Mouse (Mus musculus): ENCODE measurements around the gene Fsip1. TPM values are rescaled to one million over a fixed set of nuclear protein-coding genes. Genes with fewer than 3 reads are reported as not detected.

Fsip1 gene
- polyA plus RNA-seq, 1 experiment from 2014 or later: 4.5 TPM

DNA sequence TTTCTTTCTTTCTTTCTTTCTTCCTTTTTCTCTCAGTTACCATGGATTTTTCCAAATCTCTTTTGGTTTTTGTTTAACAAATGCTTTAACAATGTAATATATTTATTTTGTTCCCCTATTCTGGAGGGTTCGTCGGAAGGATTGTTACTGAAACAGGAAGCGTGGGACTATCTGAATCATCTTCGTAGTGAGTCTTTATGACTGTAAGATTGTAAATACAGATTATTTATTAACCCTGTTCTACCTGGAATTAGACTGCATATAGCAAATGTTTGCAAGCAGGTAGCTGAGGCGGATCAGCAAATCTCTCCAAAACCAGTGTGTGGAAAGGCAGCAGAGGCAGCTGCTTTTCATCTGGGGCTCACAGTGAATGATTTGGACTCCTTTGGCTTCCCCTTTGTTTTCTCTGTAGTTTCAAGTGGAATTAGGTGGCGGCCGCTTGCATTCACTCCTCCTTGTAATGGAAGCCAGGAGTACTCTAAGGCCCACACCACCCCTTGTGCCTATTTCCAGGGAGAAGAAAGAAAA is 130.8 kb downstream of the Fsip1 start:
- Histone ChIP-seq H3K27ac (ENCODE audit: low read length) (no peak overlapping the region), H3K4me3 (replicated peaks; ENCODE audit: low read length) (no peak overlapping the region), H3K36me3 (ENCODE audit: control insufficient read depth, insufficient read depth) (no peaks in the 10 kb centered on the region; the same call in 1 of the 2 replicates), H3K9ac (replicated peaks; ENCODE audit: low read depth, low read length) (no peak overlapping the region), H3K4me2 (ENCODE audit: low read length) (no peak overlapping the region), H3K27me3 (replicated peaks; ENCODE audit: control insufficient read depth, insufficient read depth, low read length) (no peaks in the 10 kb centered on the region; the same call in 1 of the 2 replicates), H3K4me1 (replicated peaks; ENCODE audit: control insufficient read depth, insufficient read depth, low read length) (no peaks in the 10 kb centered on the region), H3K9me3 (ENCODE audit: control insufficient read depth, low read length) (no peaks in the 10 kb centered on the region)
- 44% methylated on average over 7 of the region's 7 CpGs for WGBS
- ATAC-seq: no peak

DNA sequence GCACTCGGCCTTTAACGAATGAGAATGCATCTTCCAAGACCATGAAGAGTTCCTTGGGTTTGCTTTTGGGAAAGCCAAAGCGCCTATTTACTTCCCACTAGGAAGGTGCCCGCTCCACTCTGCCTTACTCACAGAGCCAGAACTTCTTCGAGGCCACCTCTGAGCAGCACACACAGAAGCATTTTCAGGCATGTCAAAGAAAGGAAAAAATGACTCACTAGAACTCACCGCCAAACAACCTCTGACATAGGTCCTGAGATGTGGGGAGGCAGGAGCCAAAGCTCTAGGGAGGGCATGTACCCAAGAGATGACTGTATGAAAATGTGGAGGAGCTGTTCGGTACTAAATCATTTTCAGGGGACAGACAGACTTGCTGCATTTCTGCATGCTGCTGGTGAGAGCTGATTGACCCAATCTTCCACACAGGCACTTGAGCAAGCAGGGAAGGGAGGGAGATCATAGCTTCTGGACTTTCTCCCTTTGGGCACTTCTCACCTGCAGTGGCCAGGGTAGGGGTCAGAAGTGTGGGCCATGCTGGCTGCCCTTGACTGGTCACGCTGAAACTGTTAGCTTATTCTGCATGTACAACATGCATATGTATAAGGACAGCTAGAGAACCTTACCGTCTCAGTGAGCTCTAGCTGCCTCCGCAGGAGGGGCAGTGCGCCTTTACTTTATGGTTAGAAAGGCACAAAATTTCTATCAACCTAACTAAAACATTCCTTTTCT is 131.4 kb downstream of the Fsip1 start:
- Histone ChIP-seq H3K36me3 (ENCODE audit: control insufficient read depth, insufficient read depth) (no peaks in the 10 kb centered on the region; the same call in 1 of the 2 replicates), H3K9me3 (ENCODE audit: control insufficient read depth, low read length) (no peaks in the 10 kb centered on the region), H3K27ac (ENCODE audit: low read length) (no peak overlapping the region), H3K4me3 (replicated peaks; ENCODE audit: low read length) (no peak overlapping the region), H3K4me1 (replicated peaks; ENCODE audit: control insufficient read depth, insufficient read depth, low read length) (no peaks in the 10 kb centered on the region), H3K4me2 (ENCODE audit: low read length) (no peak overlapping the region), H3K9ac (replicated peaks; ENCODE audit: low read depth, low read length) (no peak overlapping the region), H3K27me3 (replicated peaks; ENCODE audit: control insufficient read depth, insufficient read depth, low read length) (no peaks in the 10 kb centered on the region; the same call in 1 of the 2 replicates)
- WGBS: 71% methylated on average over 11 of the region's 11 CpGs
- ATAC-seq: no peak

DNA sequence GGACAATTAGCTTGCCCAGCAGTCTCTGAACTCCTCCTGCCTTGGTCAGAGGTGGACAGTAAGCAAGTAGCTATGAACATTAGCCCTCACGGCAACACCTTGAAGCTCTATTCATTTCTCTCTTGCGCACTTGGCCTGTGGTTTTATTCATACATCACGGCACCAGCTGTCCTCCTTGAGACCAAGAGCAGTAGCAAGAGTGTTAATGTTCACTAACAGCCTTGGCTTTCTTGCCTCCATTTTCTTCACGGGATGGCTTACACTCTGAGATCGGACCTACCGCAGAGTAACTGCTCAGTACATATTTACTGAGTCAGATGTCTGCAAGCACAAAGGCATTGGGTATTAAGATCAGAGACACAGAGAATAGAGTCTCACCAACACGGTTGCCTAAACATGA is 132.3 kb downstream of the Fsip1 start:
- no peaks in the 10 kb centered on the region; the same call in 1 of the 2 replicates for H3K36me3 ChIP-seq (ENCODE audit: control insufficient read depth, insufficient read depth)
- 87% methylated on average over 7 of the region's 7 CpGs for WGBS

GRCm38 (mm10) chr2:118123743-118124142 is 133.0 kb downstream of the Fsip1 start:
- no peak for ATAC-seq
- Histone ChIP-seq H3K27me3 (replicated peaks; ENCODE audit: control insufficient read depth, insufficient read depth, low read length) (no peaks in the 10 kb centered on the region; the same call in 1 of the 2 replicates), H3K4me1 (replicated peaks; ENCODE audit: control insufficient read depth, insufficient read depth, low read length) (no peaks in the 10 kb centered on the region), H3K4me2 (ENCODE audit: low read length) (no peak overlapping the region), H3K27ac (ENCODE audit: low read length) (no peak overlapping the region), H3K9ac (replicated peaks; ENCODE audit: low read depth, low read length) (no peak overlapping the region), H3K4me3 (replicated peaks; ENCODE audit: low read length) (no peak overlapping the region), H3K9me3 (ENCODE audit: control insufficient read depth, low read length) (no peaks in the 10 kb centered on the region), H3K36me3 (ENCODE audit: control insufficient read depth, insufficient read depth) (no peaks in the 10 kb centered on the region; the same call in 1 of the 2 replicates)
- WGBS: 93% methylated on average over 9 of the region's 9 CpGs

More for the DNA sequence above, 132.3 kb downstream of the Fsip1 start:
- Histone ChIP-seq H3K4me1 (replicated peaks; ENCODE audit: control insufficient read depth, insufficient read depth, low read length) (no peaks in the 10 kb centered on the region), H3K9me3 (ENCODE audit: control insufficient read depth, low read length) (no peaks in the 10 kb centered on the region), H3K27me3 (replicated peaks; ENCODE audit: control insufficient read depth, insufficient read depth, low read length) (no peaks in the 10 kb centered on the region; the same call in 1 of the 2 replicates), H3K27ac (ENCODE audit: low read length) (no peak overlapping the region), H3K4me2 (ENCODE audit: low read length) (no peak overlapping the region), H3K9ac (replicated peaks; ENCODE audit: low read depth, low read length) (no peak overlapping the region), H3K4me3 (replicated peaks; ENCODE audit: low read length) (no peak overlapping the region)
- ATAC-seq: no peak

- ATAC-seq: no peak
- H3K36me3 ChIP-seq (ENCODE audit: control insufficient read depth, insufficient read depth): no peaks in the 10 kb centered on the region; the same call in 1 of the 2 replicates
These were observed 134.5 kb downstream of the Fsip1 start for GRCm38 (mm10) chr2:118122291-118122690.

GRCm38 (mm10) chr2:118120751-118121150 is 136.0 kb downstream of the Fsip1 start:
- Histone ChIP-seq H3K9me3 (ENCODE audit: control insufficient read depth, low read length) (no peaks in the 10 kb centered on the region), H3K4me3 (replicated peaks; ENCODE audit: low read length) (no peak overlapping the region), H3K36me3 (ENCODE audit: control insufficient read depth, insufficient read depth) (no peaks in the 10 kb centered on the region; the same call in 1 of the 2 replicates), H3K4me2 (ENCODE audit: low read length) (no peak overlapping the region), H3K4me1 (replicated peaks; ENCODE audit: control insufficient read depth, insufficient read depth, low read length) (no peaks in the 10 kb centered on the region), H3K27me3 (replicated peaks; ENCODE audit: control insufficient read depth, insufficient read depth, low read length) (no peaks in the 10 kb centered on the region), H3K27ac (ENCODE audit: low read length) (no peak overlapping the region), H3K9ac (replicated peaks; ENCODE audit: low read depth, low read length) (no peak overlapping the region)
- ATAC-seq: no peak
- 96% methylated on average over 7 of the region's 7 CpGs for WGBS

More at GRCm38 (mm10) chr2:118122291-118122690, 134.5 kb downstream of the Fsip1 start:
- Histone ChIP-seq H3K27ac (ENCODE audit: low read length) (no peak overlapping the region), H3K4me3 (replicated peaks; ENCODE audit: low read length) (no peak overlapping the region), H3K4me1 (replicated peaks; ENCODE audit: control insufficient read depth, insufficient read depth, low read length) (no peaks in the 10 kb centered on the region), H3K4me2 (ENCODE audit: low read length) (no peak overlapping the region), H3K27me3 (replicated peaks; ENCODE audit: control insufficient read depth, insufficient read depth, low read length) (no peaks in the 10 kb centered on the region), H3K9me3 (ENCODE audit: control insufficient read depth, low read length) (no peaks in the 10 kb centered on the region), H3K9ac (replicated peaks; ENCODE audit: low read depth, low read length) (no peak overlapping the region)
- WGBS: 95% methylated on average over 6 of the region's 6 CpGs

DNA sequence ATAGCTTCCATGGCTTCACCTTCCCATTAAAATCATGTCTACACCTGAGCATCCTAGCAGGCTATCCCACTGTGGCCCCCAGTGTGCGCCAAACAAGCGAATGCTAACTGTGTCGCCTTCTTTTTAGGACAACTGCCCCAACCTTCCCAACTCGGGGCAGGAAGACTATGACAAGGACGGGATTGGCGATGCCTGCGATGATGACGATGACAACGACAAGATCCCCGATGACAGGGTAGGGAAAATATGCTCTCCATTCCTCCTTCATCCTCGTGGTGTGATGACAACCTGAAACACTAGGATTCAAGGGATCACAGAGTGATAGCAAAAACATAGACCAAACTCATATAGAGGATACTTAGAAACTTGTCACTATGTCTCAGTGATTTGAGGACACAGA is 136.7 kb downstream of the Fsip1 start:
- Histone ChIP-seq H3K27ac (ENCODE audit: low read length) (no peak overlapping the region), H3K4me2 (ENCODE audit: low read length) (no peak overlapping the region), H3K36me3 (ENCODE audit: control insufficient read depth, insufficient read depth) (no peaks in the 10 kb centered on the region; the same call in 1 of the 2 replicates), H3K4me3 (replicated peaks; ENCODE audit: low read length) (no peak overlapping the region), H3K27me3 (replicated peaks; ENCODE audit: control insufficient read depth, insufficient read depth, low read length) (no peaks in the 10 kb centered on the region), H3K9me3 (ENCODE audit: control insufficient read depth, low read length) (no peaks in the 10 kb centered on the region), H3K9ac (replicated peaks; ENCODE audit: low read depth, low read length) (no peak overlapping the region), H3K4me1 (replicated peaks; ENCODE audit: control insufficient read depth, insufficient read depth, low read length) (peaks cover 3% of the 10 kb centered on the region; the same call in 1 of the 2 replicates)
- no peak for ATAC-seq
- 95% methylated on average over 11 of the region's 11 CpGs for WGBS

DNA sequence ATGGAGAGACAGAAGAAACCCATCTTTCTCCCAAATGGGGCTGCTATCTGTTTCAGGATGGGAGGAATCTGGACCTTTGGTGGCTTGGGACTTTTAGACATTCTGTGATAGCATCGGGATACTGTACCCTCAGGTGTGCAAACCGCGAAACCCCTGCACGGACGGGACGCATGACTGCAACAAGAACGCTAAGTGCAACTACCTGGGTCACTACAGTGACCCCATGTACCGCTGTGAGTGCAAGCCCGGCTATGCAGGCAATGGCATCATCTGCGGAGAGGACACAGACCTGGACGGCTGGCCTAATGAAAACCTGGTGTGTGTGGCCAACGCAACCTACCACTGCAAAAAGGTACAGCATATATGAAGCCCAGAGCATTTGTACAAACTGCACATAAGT is 137.1 kb downstream of the Fsip1 start:
- 96% methylated on average over 12 of the region's 12 CpGs for WGBS
- H3K27me3 ChIP-seq (replicated peaks; ENCODE audit: control insufficient read depth, insufficient read depth, low read length): no peaks in the 10 kb centered on the region

DNA sequence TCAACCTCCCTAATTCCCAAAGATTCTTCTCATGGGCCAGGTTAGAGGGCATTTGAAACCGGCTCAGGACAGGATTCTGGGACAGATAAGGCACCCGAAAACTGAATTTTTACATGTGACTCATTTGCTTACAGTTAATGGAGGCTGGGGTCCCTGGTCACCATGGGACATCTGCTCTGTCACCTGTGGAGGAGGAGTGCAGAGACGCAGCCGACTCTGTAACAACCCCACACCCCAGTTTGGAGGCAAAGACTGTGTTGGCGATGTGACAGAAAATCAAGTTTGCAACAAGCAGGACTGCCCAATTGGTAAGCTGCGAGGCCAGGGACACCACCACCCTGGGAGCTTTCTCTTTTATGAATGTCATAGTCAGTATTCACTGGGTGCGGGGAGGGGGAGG is 138.3 kb downstream of the Fsip1 start:
- Histone ChIP-seq H3K9ac (replicated peaks; ENCODE audit: low read depth, low read length) (no peak overlapping the region), H3K4me3 (replicated peaks; ENCODE audit: low read length) (no peak overlapping the region), H3K4me1 (replicated peaks; ENCODE audit: control insufficient read depth, insufficient read depth, low read length) (peaks cover 6% of the 10 kb centered on the region), H3K27ac (ENCODE audit: low read length) (no peak overlapping the region), H3K27me3 (replicated peaks; ENCODE audit: control insufficient read depth, insufficient read depth, low read length) (no peaks in the 10 kb centered on the region), H3K36me3 (ENCODE audit: control insufficient read depth, insufficient read depth) (no peaks in the 10 kb centered on the region; the same call in 1 of the 2 replicates), H3K9me3 (ENCODE audit: control insufficient read depth, low read length) (no peaks in the 10 kb centered on the region), H3K4me2 (ENCODE audit: low read length) (no peak overlapping the region)
- ATAC-seq: no peak
- WGBS: 90% methylated on average over 7 of the region's 7 CpGs

More for the DNA sequence above, 137.1 kb downstream of the Fsip1 start:
- ATAC-seq: no peak
- Histone ChIP-seq H3K9ac (replicated peaks; ENCODE audit: low read depth, low read length) (no peak overlapping the region), H3K36me3 (ENCODE audit: control insufficient read depth, insufficient read depth) (no peaks in the 10 kb centered on the region; the same call in 1 of the 2 replicates), H3K9me3 (ENCODE audit: control insufficient read depth, low read length) (no peaks in the 10 kb centered on the region), H3K4me2 (ENCODE audit: low read length) (no peak overlapping the region), H3K4me3 (replicated peaks; ENCODE audit: low read length) (no peak overlapping the region), H3K4me1 (replicated peaks; ENCODE audit: control insufficient read depth, insufficient read depth, low read length) (peaks cover 4% of the 10 kb centered on the region; the same call in 1 of the 2 replicates), H3K27ac (ENCODE audit: low read length) (no peak overlapping the region)

All from forebrain, embryonic 16.5 days (tissue).